Mouse (Mus musculus): ENCODE results near the gene Srsf7.
"Not testable (repeated sequence)": the region's sequence is repeated elsewhere in the genome, so short reads cannot be mapped to it uniquely, and the experiment has no call there.

Gene Srsf7

DNA sequence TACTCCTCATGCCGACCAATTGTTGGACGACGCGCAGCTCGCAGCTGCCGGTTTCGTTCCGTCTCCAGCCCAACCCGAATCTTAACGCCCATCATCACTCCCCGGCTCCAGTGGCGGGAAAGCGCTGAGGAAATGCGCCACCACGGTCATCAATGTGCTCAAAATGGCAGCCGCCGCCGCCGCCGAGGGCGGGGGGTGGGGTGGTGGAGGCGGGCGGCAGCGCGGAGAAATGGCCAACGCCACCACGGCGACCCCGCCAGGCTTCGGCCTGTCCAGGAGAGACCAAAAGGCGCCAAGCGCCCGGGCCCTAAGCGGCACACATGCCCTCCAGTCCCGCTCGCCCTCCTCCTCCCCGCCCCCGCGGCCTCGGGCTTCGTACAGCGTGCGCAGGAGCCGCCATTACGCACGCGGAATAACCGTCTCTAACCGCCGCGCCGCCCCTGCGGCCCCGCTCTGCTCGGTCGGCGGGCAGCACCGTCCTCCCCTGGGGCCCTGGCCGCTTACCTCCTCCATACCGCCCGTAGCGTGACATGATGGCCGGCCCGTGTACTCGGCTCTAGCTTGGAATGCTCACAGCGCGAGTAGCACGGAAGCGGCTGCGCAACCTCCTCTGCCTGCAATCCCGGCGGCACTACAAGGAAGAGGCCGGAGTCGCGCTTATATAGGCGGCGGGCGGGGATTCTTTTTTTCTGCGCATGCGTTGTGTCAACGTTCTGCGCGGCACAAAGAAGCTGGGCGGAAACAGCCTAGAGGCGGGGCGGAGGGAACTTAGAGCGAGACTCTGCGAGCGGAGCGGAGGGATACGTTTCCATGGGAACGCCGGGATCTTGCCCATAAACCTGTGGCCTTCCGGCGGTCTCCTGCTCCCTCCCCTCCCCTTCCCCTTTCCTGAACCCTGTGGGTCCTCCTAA is at the start of gene Srsf7, which contains the start of gene Ttc39d:
Gene Srsf7 (minus strand): TSS at position 637 of the 911 bp plus-strand sequence.
Gene Ttc39d (plus strand): TSS at position 790 of the 911 bp plus-strand sequence.
- peak; percentile 97 for DNase-seq

DNA sequence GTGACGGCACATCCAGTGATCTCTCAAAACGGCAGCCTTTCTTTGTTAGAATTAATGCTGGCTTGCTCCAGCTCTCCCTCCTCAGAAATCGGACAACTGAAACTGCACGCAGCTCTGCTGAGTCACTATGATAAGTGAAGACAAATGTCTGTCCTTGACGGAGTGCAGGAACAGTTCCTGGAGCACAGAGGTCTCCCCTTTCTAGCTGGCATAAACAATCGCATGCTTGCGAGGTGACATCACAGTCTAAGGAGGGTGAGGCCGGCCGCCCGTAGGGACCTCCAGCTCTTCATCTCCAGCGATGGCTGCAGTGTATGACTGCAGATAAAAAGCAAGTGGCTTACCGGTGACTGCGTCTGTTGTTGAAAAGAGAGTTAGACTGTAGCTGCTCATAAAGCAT is 48.1 kb upstream of the Srsf7 start:
- DNase-seq, result no peak

DNA sequence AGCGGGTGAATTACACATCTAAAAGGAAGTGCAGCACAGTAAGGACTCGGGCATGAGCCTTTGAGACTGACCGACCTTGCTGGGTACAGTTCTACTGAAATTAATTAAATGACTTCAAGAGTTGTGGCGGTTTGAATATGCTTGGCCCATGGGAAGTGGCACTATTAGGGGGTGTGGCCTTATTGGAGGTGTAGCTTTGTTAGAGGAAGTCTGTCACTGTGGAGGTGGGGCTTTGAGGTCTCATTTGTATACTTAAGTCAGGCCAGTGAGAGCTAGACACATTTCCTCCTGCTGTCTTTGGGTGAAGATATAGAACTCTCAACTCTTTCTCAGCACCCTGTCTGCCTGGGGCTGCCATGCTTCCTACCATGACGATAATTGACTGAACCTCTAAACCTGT is 47.3 kb upstream of the Srsf7 start:
- DNase-seq, result no peak

DNA sequence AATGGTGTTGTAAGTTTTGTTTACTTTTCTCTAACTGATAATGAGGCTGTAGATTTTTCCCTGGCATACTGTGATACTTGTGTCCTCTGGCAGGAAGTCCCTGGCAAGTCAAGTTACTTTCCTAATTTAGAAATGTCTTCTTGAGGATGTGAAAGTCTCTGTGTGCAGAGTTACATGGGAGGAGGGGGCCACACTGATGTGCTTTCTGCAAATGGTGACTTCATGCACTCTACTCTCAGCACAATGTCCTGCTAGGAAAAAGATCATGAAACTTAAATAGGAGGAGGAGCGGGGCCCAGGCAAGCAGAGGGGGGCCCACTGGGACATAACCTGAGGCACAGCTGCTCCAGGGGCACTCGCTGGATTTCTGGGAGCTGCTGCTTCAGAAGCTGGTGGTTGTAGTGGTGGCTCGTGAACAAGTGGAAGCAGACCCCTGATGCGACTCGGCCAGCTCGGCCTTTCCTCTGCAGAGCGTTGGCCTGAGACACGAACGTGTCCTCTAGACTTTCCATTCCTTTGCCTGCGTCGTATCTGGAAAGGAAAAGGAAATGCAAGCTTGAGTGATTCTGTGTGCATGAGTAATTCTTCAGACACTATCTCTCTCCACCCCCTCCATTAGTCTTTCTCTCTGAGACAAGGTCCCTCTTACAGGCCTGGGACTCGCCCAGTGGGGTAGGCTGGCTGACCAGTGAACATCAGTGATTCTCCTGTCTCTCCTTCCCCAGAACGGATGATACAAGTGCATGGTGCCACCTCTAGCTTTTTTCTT is 45.8 kb upstream of the Srsf7 start:
- peak; percentile 23 for DNase-seq

DNA sequence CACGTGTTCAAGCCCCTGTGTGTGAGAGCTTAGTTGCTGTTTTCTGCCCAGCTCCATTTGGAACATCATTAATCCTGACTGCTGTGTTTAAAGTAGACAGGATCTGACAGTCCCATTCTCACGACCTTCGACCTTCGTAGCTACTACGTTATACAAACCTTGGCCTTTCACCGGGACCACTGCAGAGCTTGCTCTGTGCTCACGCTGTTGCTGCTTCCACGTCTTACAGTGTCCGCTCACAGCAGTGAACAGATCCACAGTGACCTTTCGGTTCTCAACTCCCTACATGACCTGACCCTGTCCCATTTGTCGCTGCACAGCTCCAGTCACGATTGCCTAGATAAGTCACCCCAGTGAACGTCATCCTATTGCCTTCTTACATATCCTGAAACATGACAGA is 36.0 kb upstream of the Srsf7 start:
- no peak for DNase-seq

DNA sequence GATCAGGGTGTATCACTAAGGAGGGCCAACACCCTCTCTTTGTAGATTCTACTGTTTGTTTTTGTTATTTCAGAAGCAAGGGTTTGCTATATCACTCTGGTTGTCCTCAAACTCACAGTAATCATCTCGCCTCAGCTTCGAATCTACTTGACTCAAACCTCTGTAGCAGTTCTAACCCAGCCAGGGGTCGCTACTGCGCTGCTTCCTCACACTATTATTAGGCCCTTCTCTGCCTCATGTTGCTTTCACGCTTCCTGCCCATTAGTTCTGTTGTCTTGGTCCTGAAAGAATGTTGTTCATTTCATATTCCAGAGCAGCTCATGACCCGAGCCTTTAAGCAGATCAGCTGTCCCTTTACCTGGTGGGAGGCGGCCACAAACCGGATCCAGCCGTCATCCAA is 34.5 kb upstream of the Srsf7 start:
- DNase-seq, result no peak

DNA sequence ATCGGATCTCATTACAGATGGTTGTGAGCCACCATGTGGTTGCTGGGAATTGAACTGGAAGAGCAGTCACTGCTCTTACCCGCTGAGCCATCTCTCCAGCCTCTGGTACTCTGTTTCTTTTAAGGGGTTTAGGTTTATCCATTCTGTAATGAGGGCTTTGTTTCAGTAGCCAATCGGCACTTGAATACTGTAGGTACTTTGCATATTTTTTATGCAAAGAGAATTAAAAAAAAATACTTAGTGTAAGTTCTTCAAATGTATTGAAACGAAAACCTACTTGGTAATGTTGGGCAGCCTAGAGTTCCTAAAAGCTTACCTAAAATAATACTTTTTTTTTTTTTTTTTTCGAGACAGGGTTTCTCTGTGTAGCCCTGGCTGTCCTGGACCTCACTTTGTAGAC is 30.4 kb upstream of the Srsf7 start:
- DNase-seq, result no peak

DNA sequence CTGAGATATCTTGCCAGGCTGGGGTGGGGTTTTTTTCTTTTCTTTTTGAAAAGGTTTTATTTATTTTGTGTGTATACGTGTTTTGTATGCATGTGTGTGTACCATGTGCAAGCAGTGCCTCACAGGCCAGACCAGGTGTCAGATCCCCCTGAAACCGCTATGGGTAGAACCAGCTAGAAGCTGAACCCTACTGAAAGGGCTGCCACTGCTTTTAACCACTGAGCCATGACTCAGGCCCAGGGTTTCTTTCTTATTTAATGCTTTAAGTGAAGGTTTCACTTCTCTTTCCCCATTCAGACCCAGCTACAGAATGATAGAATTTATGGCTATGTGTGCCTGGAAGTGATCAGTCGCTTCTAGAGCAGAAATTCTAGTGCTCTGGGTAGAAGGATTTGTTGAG is 29.7 kb upstream of the Srsf7 start:
- no peak for DNase-seq

DNA sequence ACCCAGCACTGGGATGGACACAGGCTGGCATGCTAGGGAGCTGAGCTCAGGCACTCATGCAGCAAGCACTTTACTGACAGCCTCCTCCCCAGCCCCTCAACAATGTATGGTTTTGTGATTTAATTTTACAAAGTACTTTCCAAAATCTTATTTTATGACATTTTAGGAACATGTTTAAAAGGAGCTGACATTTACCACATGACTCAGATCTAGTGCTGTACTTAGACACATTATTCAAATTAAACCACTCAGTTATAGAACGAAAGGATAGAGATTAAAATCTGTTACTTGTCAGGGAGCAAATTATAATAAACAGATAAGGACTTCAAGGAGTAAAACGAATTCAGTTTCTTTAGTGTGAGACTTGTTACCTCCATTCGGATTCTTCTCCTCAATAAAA is 28.4 kb upstream of the Srsf7 start:
- no peak for DNase-seq

DNA sequence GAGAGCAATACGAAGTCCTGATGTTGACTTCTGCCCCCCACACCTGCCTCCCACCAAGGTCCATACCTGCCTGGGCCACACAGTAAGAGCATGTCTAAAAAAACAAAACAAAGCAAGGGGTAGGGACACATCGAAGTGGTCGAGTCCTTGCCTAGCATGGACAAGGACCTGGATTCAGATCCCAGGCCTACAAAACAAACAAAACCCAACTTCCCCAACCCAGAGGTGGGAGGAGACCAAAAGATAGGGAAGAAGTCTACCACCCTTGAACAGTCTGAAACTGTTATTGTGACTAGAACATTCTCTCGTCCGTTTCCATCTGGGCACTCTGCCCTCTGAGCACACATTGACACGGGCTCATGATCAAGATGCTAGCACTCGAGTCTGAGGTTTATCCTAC is 27.3 kb upstream of the Srsf7 start:
- DNase-seq, result no peak

DNA sequence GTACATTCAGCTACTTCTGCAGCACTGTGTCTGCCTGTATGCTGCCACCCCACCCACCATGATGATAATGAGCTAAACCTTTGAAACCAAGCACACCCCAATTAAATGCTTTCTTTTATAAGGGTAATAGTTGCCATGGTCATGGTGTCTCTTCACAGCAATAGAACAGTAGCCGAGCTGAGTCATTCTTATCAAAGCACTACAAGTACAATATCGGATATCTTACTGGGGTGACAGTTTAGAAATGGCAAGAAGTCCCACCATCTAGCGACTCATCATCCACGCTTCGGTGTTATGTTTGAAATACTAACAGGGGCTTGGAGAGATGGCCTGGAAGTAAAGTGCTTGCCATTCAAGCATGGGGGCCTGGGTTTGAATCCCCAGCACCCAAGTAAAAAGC is 26.7 kb upstream of the Srsf7 start:
- no peak for DNase-seq

DNA sequence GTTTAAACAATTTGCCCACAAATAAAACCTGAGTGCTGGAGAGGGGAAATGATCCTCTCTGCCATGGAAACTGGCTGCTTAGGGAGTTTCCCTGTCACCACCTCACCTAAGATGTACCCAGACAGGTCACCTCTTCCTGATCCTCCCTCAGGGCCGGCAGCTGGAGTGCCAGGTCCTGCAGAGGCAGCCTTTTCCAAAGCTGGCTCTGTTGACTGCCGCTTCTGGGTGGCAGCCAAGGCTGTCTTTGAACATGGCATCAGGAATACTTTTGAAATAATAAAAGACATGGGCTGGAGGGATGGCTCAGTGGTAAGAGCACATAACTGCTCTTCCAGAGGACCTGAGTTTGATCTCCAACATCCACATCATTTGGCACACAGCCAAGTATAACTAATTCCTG is 22.3 kb upstream of the Srsf7 start:
- no peak for DNase-seq

DNA sequence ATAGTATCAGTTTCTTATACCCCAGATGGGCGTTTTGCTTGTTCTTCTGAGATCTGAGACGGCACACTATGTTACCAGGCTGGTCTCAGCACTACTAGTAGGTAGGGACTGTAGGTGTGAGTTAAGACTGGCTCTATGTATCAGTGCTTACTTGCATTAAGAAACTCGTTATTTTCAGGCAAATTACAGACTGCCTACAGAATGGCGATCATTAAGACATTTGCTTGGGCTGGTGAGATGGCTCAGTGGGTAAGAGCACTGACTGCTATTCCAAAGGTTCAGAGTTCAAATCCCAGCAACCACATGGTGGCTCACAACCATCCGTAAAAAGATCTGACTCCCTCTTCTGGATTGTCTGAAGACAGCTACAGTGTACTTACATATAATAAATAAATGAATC is 18.0 kb upstream of the Srsf7 start:
- DNase-seq, result not testable (repeated sequence)

DNA sequence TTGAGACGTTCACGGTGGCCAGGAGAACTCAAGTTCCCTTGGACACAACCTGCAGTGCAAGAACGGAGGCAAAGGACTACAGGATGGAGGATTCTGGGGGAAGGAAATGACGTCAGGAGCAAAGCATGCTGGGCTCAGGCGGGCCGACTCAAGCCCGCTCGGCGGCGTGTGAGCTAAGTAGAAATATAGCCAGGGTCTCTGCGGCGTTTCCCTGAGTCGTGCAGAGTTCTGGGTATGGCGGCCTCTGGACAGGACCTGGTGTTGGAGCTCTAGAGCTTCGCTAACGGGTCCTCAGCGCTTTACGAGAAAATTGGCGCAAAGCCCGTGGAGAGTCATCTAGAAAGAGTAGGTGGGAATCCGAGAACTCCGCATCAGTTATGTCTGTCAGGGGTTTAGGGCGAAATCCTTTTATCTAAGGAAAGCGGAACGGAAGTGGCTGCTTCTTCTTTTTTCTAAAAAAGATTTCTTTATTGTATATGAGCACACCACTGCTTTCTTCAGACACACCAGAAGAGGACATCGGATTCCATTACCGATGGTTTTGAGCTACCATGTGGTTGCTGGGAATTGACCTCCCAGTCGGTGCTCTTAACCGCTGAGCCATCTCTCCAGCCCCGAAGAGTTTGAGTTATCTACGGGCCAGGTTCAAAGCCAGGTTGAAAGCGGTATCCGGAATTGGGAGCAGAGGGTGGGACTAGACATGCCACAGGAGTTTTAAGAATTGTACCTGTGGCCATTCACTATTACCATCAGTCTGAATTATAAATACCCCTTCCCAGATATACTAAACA is 17.4 kb upstream of the Srsf7 start, which contains the start of gene Gemin6:
Gene Gemin6 (plus strand): TSS at position 116 of the 791 bp plus-strand sequence.
- DNase-seq, result peak; percentile 91

DNA sequence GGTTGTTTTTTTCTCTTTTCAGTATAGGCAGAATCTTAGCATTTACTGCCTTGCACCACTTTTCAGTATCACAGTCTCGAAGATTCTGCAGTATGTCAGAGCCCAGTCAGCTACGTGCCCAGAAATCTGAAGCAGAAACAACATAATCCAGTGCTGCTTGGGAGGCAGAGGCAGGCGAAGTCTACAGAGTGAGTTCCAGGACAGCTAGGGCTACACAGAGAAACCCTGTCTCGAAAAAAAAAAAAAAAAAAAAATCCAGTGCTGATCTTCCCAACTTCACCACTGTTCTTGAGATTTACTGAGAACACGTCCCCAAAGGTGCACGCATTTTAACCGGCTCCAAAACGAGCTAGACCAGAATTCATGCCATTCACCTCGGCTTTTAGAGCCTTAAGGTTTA is 16.7 kb upstream of the Srsf7 start:
- no peak for DNase-seq

DNA sequence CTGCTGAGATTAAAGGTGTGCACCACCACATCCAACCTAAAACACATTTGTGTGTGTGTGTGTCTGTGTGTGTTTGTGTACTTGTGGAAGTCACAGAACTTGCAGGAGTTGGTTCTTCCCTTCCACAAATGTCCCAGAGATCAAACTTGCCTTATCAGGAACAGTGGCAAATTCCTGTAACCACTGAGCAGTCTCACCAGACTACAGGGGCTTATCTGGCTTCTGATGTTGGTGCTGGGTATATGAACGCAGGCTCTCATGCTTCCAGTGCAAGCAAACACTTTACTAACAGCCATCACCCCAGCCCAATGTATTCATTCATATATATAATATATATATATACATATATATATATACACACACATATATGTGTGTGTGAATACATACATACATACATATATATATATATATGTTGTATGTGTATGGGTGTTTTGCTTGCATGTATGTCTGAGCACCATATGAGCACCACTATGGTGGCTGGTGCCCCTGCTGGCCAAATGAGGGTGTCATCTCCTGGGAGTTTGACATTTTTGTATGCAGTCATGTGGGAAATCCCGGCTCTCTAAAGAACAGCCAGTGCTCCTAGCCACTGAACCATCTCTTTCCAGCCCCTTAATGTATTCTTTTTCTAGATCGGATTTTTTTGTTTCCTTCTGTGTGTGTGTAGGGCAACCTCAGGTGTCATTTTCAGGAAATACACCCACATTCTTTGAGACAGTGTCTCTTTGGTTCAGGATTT is 15.0 kb upstream of the Srsf7 start:
- DNase-seq, result no peak

DNA sequence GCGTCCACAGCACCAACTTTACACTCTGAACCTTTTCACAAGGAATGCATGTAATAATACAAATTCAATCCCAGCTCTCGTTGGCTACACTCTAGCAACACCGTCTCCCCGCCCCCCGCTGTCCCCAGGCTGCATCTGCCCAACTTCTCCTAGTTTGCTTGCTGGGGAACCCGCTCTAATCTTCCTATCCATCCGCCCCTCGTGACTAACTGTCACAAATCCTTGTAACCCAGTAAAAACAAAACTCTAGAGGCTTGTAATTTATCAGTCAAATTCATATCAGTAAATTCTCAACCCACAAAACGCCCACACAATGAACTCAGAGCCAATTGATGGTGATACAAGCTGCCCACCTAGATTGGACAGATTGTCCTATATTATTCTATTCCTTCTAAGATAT is 14.1 kb upstream of the Srsf7 start:
- DNase-seq, result no peak

DNA sequence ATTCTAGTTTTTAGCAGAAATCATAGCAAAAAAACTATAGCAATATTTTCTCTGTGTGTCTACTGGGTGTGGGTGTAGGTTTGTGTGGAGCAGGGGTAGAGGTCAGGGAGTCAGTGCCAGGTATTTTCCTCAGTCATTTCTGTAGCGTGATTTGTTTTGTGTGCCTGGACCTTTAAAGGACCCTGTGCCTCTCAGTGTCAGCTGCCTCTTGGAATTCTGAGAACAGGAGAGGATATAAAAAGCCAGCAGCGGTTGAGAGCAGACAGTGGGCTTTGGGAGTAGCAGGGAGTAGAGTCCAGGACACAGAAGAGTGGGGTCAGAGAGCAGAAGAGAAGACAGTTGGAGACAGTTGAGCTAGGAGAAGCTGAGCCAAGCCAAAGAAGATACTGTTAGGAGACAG is 13.0 kb upstream of the Srsf7 start:
- DNase-seq, result no peak

DNA sequence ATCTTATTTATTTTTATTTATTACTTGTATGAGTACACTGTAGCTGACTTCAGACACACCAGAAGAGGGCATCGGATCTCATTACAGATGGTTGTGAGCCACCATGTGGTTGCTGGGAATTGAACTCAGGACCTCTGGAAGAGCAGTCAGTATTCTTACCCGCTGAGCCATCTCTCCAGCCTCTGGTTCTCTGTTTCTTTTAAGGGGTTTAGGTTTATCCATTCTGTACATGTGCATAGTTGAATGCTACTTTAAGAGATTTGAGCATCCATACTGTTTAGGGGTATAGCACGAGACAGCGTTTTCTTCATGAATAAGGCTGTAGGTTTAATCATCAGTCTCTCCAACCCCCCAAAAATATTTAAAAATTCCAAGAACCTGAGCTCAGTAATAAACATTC is 6.9 kb upstream of the Srsf7 start:
- DNase-seq, result not testable (repeated sequence)

DNA sequence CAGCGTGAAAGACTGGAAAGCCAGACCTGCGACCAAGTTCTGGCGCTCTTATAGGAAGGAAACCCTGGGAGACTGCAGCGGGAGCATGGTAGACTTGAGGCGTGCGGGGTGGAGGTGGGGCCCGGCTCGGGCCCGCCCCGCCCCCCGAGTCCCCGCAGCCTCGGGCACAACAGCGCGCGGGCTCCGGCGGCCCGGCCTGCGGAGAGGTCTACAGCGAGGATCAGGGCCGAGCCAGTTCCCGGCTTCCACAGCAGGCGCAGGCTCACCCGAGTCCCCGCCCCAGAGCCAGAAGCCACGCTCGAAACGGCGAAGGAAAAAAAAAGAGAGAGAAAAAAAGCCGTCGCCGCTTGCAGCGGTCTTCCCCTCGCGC is 821 bp downstream of the Srsf7 start:
- no peak for DNase-seq

DNA sequence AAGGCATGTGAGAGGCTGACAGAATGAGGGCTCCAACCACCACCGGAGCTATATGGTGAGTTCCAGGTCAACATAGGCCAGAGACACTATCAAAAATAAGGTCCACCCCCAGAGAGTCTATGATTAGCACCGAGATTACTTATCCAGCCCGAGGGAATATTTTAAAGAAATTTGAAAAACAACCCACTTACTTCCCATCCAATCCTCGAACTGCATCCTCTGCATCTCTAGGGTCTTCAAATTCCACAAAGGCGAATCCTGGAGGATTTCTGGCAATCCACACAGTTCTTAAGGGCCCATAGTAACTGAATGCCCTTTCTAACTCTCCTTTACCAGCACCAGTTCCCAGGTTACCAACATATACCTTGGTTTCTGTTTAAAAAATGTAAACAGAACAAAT is 1.4 kb downstream of the Srsf7 start:
- DNase-seq, result no peak

DNA sequence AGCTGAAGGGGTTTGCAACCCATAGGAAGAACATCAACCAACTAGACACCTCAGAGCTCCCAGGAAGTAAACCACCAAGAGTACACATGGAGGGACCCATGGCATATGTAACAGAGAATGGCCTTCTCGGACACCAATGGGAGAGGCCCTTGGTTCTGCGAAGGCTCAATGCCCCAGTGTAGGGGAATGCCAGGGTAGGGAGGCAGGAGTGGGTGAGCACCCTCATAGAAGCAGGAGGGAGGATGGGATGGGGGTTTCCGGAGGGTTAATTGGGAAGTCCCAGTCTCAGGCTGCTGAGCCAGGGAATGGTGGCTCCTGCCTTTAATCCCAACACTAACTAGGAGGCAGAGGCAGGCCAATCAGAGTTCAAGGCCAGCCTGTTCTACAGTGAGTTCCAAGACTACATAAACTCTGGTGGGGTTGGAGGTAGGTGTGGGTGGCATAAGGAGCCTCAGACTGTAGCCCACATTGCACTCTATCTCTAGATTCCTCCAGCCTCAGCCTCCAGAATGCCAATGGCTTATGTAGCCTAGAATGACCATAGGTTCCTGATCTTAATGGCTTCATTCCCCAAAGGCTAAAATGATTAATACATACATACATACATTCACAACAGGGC is 7.8 kb downstream of the Srsf7 start:
- no peak for DNase-seq
